Mouse (Mus musculus): Measurements from ENCODE around the gene Bmp4.

GRCm38 (mm10) chr14:46338801-46339200 lies 51.7 kb downstream of the Bmp4 start:
- TF ChIP-seq HCFC1 (IDR thresholded peaks at IDR 0.05; ENCODE audit: borderline replicate concordance, insufficient read depth, low read length) (no peak), CHD2 (IDR thresholded peaks at IDR 0.05; ENCODE audit: low read depth, low read length) (no peak), ZNF384 (IDR thresholded peaks at IDR 0.05; ENCODE audit: low read depth, low read length) (no peak)
